Mouse (Mus musculus): ENCODE measurements around the gene Tpbgl.

Gene Tpbgl

GRCm38 (mm10) chr7:99642078-99642477 is 15.2 kb upstream of the Tpbgl start:
- DNase-seq (ENCODE audit: extremely low spot score, low spot score): no peak

- no peak for DNase-seq (ENCODE audit: extremely low spot score, low spot score)
Observed at GRCm38 (mm10) chr7:99641245-99641644, 14.3 kb upstream of the Tpbgl start.

GRCm38 (mm10) chr7:99633966-99634665 is 7.2 kb upstream of the Tpbgl start:
- DNase-seq (ENCODE audit: extremely low spot score, low spot score): no peak

GRCm38 (mm10) chr7:99632286-99632685 is 5.4 kb upstream of the Tpbgl start:
- DNase-seq (ENCODE audit: extremely low spot score, low spot score): no peak

- no peak for DNase-seq (ENCODE audit: extremely low spot score, low spot score)
Observed at GRCm38 (mm10) chr7:99627366-99627765, 463 bp upstream of the Tpbgl start.

- peak; percentile 90 for DNase-seq (ENCODE audit: extremely low spot score, low spot score)
Observed at GRCm38 (mm10) chr7:99625722-99626375, 1.1 kb downstream of the Tpbgl start.

- DNase-seq (ENCODE audit: extremely low spot score, low spot score): no peak
Observed at GRCm38 (mm10) chr7:99618860-99619259, 8.0 kb downstream of the Tpbgl start.

GRCm38 (mm10) chr7:99618264-99618663 is 8.6 kb downstream of the Tpbgl start:
- DNase-seq (ENCODE audit: extremely low spot score, low spot score): no peak

- DNase-seq (ENCODE audit: extremely low spot score, low spot score): no peak
Observed at GRCm38 (mm10) chr7:99607632-99608031, 19.3 kb downstream of the Tpbgl start.

GRCm38 (mm10) chr7:99606766-99607165 is 20.1 kb downstream of the Tpbgl start:
- DNase-seq (ENCODE audit: extremely low spot score, low spot score): no peak

GRCm38 (mm10) chr7:99606303-99606702 is 20.6 kb downstream of the Tpbgl start:
- DNase-seq (ENCODE audit: extremely low spot score, low spot score): no peak

- DNase-seq (ENCODE audit: extremely low spot score, low spot score): no peak
Observed at GRCm38 (mm10) chr7:99605058-99605457, 21.8 kb downstream of the Tpbgl start.

- DNase-seq (ENCODE audit: extremely low spot score, low spot score): no peak
Observed at GRCm38 (mm10) chr7:99603875-99604662, 22.8 kb downstream of the Tpbgl start.

GRCm38 (mm10) chr7:99598722-99599121 is 28.2 kb downstream of the Tpbgl start:
- DNase-seq (ENCODE audit: extremely low spot score, low spot score): no peak

- DNase-seq (ENCODE audit: extremely low spot score, low spot score): no peak
Observed at GRCm38 (mm10) chr7:99593868-99594803, 32.8 kb downstream of the Tpbgl start.

GRCm38 (mm10) chr7:99592669-99593068 is 34.2 kb downstream of the Tpbgl start:
- DNase-seq (ENCODE audit: extremely low spot score, low spot score): no peak

GRCm38 (mm10) chr7:99590646-99591045 is 36.3 kb downstream of the Tpbgl start:
- no peak for DNase-seq (ENCODE audit: extremely low spot score, low spot score)

- peak; percentile 73 for DNase-seq (ENCODE audit: extremely low spot score, low spot score)
Observed at GRCm38 (mm10) chr7:99590064-99590463, 36.8 kb downstream of the Tpbgl start.

- DNase-seq (ENCODE audit: extremely low spot score, low spot score): no peak
Observed at GRCm38 (mm10) chr7:99585976-99586375, 40.9 kb downstream of the Tpbgl start.

GRCm38 (mm10) chr7:99583625-99584024 is 43.3 kb downstream of the Tpbgl start:
- DNase-seq (ENCODE audit: extremely low spot score, low spot score): no peak

GRCm38 (mm10) chr7:99582867-99583266 is 44.0 kb downstream of the Tpbgl start:
- DNase-seq (ENCODE audit: extremely low spot score, low spot score): no peak

All from neural tube, embryonic 10.5 days (tissue).